Mouse (Mus musculus): ENCODE data around the gene Cuedc1. TPM values are rescaled to one million over a fixed set of nuclear protein-coding genes. Genes with fewer than 3 reads are reported as not detected.

Gene Cuedc1
- polyA plus RNA-seq, 1 experiment from 2014 or later, result 49.0 TPM

DNA sequence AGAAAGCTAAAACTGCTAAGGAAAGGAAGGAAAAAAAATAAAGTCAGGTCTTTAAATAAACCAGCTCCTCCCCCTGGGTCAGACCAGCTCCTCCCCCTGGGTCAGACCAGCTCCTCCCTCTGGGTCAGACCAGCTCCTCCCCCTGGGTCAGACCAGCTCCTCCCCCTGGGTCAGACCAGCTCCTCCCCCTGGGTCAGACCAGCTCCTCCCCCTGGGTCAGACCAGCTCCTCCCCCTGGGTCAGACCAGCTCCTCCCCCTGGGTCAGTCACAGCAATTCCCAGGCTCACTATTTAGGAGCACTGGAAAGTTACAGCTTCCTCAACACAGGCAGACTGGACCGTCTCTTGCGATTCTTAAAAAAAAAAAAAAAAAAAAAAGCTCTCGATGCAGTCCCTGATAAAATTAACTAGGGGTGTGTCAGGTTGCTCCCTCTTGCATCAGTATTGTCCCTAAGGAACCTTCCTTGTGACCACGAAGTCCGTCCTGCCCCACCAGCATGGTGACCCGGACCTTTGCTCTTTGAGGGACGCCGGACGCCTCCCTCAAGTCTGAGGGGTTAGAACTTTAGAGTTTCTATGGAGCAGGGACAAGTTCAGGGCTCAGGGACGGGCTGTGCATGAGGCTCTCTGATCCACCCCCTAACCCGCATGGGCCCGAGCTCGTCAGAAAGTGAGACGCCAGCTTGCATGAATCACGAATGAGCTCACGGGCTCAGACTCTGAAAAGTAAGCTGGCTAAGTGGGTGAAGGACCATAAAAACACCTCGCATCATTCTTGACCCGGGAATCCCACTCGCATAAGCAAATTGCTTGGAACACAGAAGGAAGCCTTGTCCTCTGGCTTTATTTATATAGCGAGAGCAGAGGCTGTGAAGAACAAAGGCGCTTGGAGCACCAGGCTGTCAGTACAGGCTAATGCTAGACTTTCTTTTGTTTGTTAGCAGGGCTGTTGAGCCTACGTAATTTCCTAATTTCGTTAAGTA, 137.7 kb downstream of the Cuedc1 start:
- Histone ChIP-seq H3K9ac (replicated peaks) (no peak overlapping the region), H3K9me3 (replicated peaks) (no peaks in the 10 kb centered on the region), H3K27ac (replicated peaks) (peak overlapping the region; percentile 69), H3K36me3 (no peaks in the 10 kb centered on the region), H3K4me1 (peaks cover 37% of the 10 kb centered on the region), H3K27me3 (replicated peaks) (no peaks in the 10 kb centered on the region), H3K4me3 (replicated peaks) (no peak overlapping the region), H3K4me2 (peak overlapping the region; percentile 20)
- WGBS, result 9% methylated on average over 23 of the region's 23 CpGs
- no peak for ATAC-seq (ENCODE audit: low FRiP score)

DNA sequence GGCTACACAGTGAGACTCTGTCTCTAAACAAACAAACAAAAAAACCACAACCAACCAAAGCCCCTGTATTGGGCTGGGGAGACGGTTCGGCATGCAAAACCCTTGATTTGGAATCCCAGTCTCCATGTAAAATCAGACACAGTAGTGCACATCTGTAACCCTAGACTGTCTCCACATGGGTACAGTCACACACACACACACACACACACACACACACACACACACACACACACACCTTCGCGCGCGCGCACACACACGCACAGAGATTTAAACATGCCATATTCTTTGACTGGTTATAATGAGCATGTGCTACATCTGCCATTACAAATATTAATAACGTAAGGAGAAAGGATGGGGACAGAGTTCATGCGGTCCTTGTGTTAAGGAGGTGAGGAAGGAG, 142.4 kb downstream of the Cuedc1 start:
- no peak overlapping the region for H3K4me3 ChIP-seq (replicated peaks)
- WGBS, result 36% methylated on average over 10 of the region's 10 CpGs
- no peaks in the 10 kb centered on the region for H3K36me3 ChIP-seq
- H3K4me1 ChIP-seq, result peaks cover 23% of the 10 kb centered on the region
- ATAC-seq (ENCODE audit: low FRiP score), result no peak
- no peak overlapping the region for H3K4me2 ChIP-seq
- H3K9me3 ChIP-seq (replicated peaks), result no peaks in the 10 kb centered on the region
- H3K27me3 ChIP-seq (replicated peaks), result no peaks in the 10 kb centered on the region
- H3K9ac ChIP-seq (replicated peaks), result no peak overlapping the region
- peak overlapping the region; percentile 70 for H3K27ac ChIP-seq (replicated peaks)

DNA sequence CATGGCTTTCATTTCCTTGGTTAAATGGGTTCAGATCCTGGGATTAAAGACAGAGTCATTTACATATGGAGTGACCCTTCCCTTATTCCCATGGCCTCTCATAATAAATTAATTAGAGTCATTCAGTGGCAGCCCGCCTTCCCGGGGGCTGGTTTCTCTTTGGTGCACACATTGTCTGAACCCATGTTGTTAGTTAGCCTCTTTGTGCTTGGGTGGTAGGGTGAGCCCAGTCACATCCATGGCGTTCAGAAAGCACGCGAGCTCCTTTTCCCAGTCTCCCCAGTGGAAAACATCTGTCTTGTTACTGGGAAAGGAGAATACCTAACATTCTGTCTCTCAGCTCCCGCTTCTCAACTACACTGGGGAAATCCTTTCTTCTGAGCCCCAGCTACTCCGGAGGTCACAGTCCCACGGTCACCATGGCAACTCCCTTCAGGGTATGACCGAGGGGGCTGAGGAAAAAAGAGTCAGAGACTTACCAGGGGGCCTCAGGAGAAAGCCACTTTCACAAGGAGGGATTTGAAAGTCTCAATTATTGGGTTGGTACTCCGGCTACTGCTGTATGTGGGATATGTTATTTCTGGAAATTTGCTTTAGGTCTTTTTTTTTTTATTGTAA, 143.0 kb downstream of the Cuedc1 start:
- Histone ChIP-seq H3K4me3 (replicated peaks) (no peak overlapping the region), H3K36me3 (no peaks in the 10 kb centered on the region), H3K4me2 (no peak overlapping the region), H3K27ac (replicated peaks) (peak overlapping the region; percentile 70), H3K9ac (replicated peaks) (no peak overlapping the region), H3K4me1 (peaks cover 20% of the 10 kb centered on the region), H3K27me3 (replicated peaks) (no peaks in the 10 kb centered on the region), H3K9me3 (replicated peaks) (no peaks in the 10 kb centered on the region)
- WGBS, result 9% methylated on average over 10 of the region's 10 CpGs
- peak; percentile 61; the same call in 1 of the 2 replicates for ATAC-seq (ENCODE audit: low FRiP score)

DNA sequence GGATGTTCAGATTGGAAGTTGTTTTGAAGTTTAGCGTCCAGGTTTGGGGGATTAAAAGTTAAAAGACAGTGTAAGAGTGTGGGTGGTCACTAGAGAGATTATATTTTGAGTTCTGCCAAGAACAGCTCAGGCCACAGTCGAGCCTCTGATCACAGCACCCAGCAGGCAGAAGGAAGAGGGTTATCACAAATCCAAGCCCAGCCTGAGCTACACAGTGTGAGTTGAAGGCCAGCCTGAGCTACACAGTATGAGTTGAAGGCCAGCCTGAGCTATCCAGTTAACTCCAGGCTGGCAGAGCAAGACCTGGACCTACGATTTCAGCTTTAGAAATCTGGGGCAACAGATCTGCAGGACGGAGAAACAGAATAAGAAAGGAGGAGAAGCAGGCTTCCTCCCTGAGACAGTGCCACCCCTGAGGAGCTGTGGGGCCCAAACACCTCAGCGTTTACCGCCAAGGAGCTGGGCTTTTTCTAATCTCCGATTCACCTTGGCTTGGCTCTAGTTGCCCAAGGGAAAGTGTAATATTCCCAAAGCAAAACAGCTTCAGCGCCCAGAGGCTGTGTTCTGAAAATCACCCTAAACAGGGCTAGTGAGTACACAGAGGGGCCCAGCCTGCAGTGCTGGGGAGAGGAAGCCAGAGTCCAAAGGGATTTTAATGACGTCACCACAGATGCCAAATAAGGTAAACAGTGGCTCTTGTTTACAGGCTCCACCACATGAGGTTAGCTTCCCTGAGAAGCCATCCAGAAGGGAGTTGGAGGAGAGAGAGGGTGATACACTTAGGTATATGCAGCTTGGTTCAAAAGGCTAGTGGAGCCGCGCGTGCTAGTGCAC, 143.8 kb downstream of the Cuedc1 start:
- peaks cover 19% of the 10 kb centered on the region for H3K4me1 ChIP-seq
- H3K27me3 ChIP-seq (replicated peaks), result no peaks in the 10 kb centered on the region
- H3K9me3 ChIP-seq (replicated peaks), result no peaks in the 10 kb centered on the region
- H3K4me3 ChIP-seq (replicated peaks), result no peak overlapping the region
- no peak overlapping the region for H3K4me2 ChIP-seq
- H3K36me3 ChIP-seq, result no peaks in the 10 kb centered on the region
- peak overlapping the region; percentile 70 for H3K27ac ChIP-seq (replicated peaks)
- no peak overlapping the region for H3K9ac ChIP-seq (replicated peaks)
- ATAC-seq (ENCODE audit: low FRiP score), result no peak
- 39% methylated on average over 12 of the region's 12 CpGs for WGBS

Other genes with a start within 250 kb of the Cuedc1 start
- gene Mks1, start 244.8 kb upstream of the Cuedc1 start, polyA plus RNA-seq (2015; fragmentation: Nextera tagmentation; extraction: Ambion mirVana), result 12.1 and 12.4 TPM in 2 replicates
- 0.28 and 0.42 TPM in 2 replicates for gene Epx, start 222.5 kb upstream of the Cuedc1 start, polyA plus RNA-seq (2015; fragmentation: Nextera tagmentation; extraction: Ambion mirVana)
- not detected in 2 replicates for gene Olfr462, start 205.8 kb upstream of the Cuedc1 start, polyA plus RNA-seq (2015; fragmentation: Nextera tagmentation; extraction: Ambion mirVana)
- gene Olfr463, start 200.7 kb upstream of the Cuedc1 start, polyA plus RNA-seq (2015; fragmentation: Nextera tagmentation; extraction: Ambion mirVana), result not detected in 2 replicates
- gene Olfr464, start 177.1 kb upstream of the Cuedc1 start, polyA plus RNA-seq (2015; fragmentation: Nextera tagmentation; extraction: Ambion mirVana), result 0.08 and 0.13 TPM in 2 replicates
- gene Dynll2, start 110.5 kb upstream of the Cuedc1 start, polyA plus RNA-seq (2015; fragmentation: Nextera tagmentation; extraction: Ambion mirVana), result 57.6 and 76.0 TPM in 2 replicates
- 183 and 211 TPM in 2 replicates for gene Srsf1, start 50.7 kb upstream of the Cuedc1 start, polyA plus RNA-seq (2015; fragmentation: Nextera tagmentation; extraction: Ambion mirVana)
- gene Vezf1, start 29.8 kb upstream of the Cuedc1 start, polyA plus RNA-seq (2015; fragmentation: Nextera tagmentation; extraction: Ambion mirVana), result 35.0 and 39.1 TPM in 2 replicates
- gene Mrps23, start 106.3 kb downstream of the Cuedc1 start, polyA plus RNA-seq (2015; fragmentation: Nextera tagmentation; extraction: Ambion mirVana), result 64.9 and 66.2 TPM in 2 replicates
- 0.13 and 0.15 TPM in 2 replicates for gene Ccdc182, start 196.0 kb downstream of the Cuedc1 start, polyA plus RNA-seq (2015; fragmentation: Nextera tagmentation; extraction: Ambion mirVana)